Mouse (Mus musculus): ENCODE measurements around the gene Tcaf2. TPM values are rescaled to one million over a fixed set of nuclear protein-coding genes. Genes with fewer than 3 reads are reported as not detected.

Tcaf2 gene
- total and polyA plus RNA-seq, 2 experiments from 2014 or later = 1.2 to 2.0 TPM

- Histone ChIP-seq H3K27ac (ENCODE audit: low read depth, low read length) (no peak overlapping the region), H3K4me2 (ENCODE audit: low read depth) (no peak overlapping the region), H3K9me3 (ENCODE audit: low read length) (no peaks in the 10 kb centered on the region), H3K36me3 (ENCODE audit: insufficient read depth) (no peaks in the 10 kb centered on the region), H3K9ac (no peak overlapping the region), H3K4me1 (ENCODE audit: insufficient read depth) (no peaks in the 10 kb centered on the region), H3K4me3 (ENCODE audit: low read depth, low read length) (no peak overlapping the region), H3K27me3 (ENCODE audit: insufficient read depth, low read length) (no peaks in the 10 kb centered on the region)
- DNase-seq (no peak), ATAC-seq (no peak)
- no peak for TF ChIP-seq CTCF (IDR thresholded peaks at IDR 0.05; ENCODE audit: low read depth)
- 78% methylated on average over 4 of the region's 4 CpGs for WGBS
Observed at GRCm38 (mm10) chr6:42610954-42611522, 34.0 kb downstream of the Tcaf2 start.

DNA sequence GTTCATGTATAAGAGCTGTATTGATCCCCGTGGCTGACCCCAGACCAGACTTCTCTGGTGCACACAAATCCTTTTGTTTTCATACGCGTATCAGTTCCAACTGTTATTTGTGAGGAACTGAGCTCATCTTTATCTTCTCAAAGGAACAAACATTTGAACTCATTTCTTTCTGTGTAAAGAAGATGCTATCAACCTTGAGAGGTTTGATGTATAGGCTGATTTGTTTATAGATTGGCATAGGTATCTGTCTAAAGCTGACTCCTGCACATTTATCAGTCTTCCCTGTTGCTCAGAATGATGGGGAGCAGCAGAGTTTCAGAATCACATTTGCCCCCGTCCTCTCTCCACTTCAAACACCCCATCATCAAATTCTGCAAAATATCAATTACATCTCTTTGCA, 47.5 kb downstream of the Tcaf2 start, which contains the start of gene Tcaf3:
Tcaf3 (minus strand) TSS at position 101 of the 400 bp plus-strand sequence.
- no peaks in the 10 kb centered on the region for H3K4me1 ChIP-seq (ENCODE audit: insufficient read depth)
- TF ChIP-seq CTCF (IDR thresholded peaks at IDR 0.05; ENCODE audit: low read depth) = no peak

GRCm38 (mm10) chr6:42593138-42593882, 51.7 kb downstream of the Tcaf2 start:
- H3K27me3 ChIP-seq (ENCODE audit: insufficient read depth, low read length) = no peaks in the 10 kb centered on the region
- H3K27ac ChIP-seq (ENCODE audit: low read depth, low read length) = no peak overlapping the region
- DNase-seq (no peak), ATAC-seq (no peak)
- no peaks in the 10 kb centered on the region for H3K9me3 ChIP-seq (ENCODE audit: low read length)
- no peak overlapping the region for H3K4me2 ChIP-seq (ENCODE audit: low read depth)
- no peaks in the 10 kb centered on the region for H3K4me1 ChIP-seq (ENCODE audit: insufficient read depth)
- H3K36me3 ChIP-seq (ENCODE audit: insufficient read depth) = no peaks in the 10 kb centered on the region
- H3K4me3 ChIP-seq (ENCODE audit: low read depth, low read length) = no peak overlapping the region
- 56% methylated on average over 17 of the region's 17 CpGs for WGBS
- no peak overlapping the region for H3K9ac ChIP-seq
- TF ChIP-seq CTCF (IDR thresholded peaks at IDR 0.05; ENCODE audit: low read depth) = no peak

More for the DNA sequence above, 47.5 kb downstream of the Tcaf2 start, which contains the start of gene Tcaf3:
- Histone ChIP-seq H3K4me3 (ENCODE audit: low read depth, low read length) (no peak within 1 kb of the TSS), H3K9ac (no peak within 1 kb of the TSS), H3K4me2 (ENCODE audit: low read depth) (no peak within 1 kb of the TSS), H3K36me3 (ENCODE audit: insufficient read depth) (no peaks in the 10 kb centered on the region), H3K27ac (ENCODE audit: low read depth, low read length) (no peak within 1 kb of the TSS), H3K9me3 (ENCODE audit: low read length) (no peaks in the 10 kb centered on the region), H3K27me3 (ENCODE audit: insufficient read depth, low read length) (no peaks in the 10 kb centered on the region)
- ATAC-seq (no peak), DNase-seq (no peak)
- 74% methylated on average over 4 of the region's 4 CpGs for WGBS

- WGBS = 83% methylated on average over 5 of the region's 5 CpGs
- Histone ChIP-seq H3K4me2 (ENCODE audit: low read depth) (no peak overlapping the region), H3K36me3 (ENCODE audit: insufficient read depth) (no peaks in the 10 kb centered on the region), H3K27ac (ENCODE audit: low read depth, low read length) (no peak overlapping the region), H3K9ac (no peak overlapping the region), H3K4me1 (ENCODE audit: insufficient read depth) (no peaks in the 10 kb centered on the region), H3K4me3 (ENCODE audit: low read depth, low read length) (no peak overlapping the region), H3K27me3 (ENCODE audit: insufficient read depth, low read length) (no peaks in the 10 kb centered on the region), H3K9me3 (ENCODE audit: low read length) (no peaks in the 10 kb centered on the region)
- ATAC-seq (no peak), DNase-seq (no peak)
- 0 out of 2 replicates have a peak, but pooled peaks have one; percentile 12 for TF ChIP-seq CTCF (IDR thresholded peaks at IDR 0.05; ENCODE audit: low read depth)
Observed at GRCm38 (mm10) chr6:42586569-42586968, 58.5 kb downstream of the Tcaf2 start.

DNA sequence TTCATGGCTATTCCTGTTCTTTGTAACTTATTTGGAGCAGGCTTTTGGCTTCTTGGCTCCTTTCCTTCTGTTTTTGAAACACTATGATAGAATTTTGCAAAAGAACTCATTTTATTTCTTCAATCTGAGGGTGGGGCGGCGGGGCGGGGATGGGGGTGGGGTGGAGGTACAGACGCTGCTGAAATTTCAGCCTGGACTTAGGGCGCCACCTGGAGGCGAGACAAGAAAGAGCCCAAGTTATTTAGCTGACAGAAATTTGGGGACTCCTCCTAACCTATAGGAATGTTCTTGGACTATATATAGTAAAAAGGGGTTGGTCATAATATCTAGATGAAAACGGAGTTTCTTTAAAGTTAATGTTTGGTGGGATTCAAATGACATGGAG, 61.6 kb downstream of the Tcaf2 start:
- H3K4me3 ChIP-seq (ENCODE audit: low read depth, low read length) = no peak overlapping the region
- WGBS = 2% methylated on average over 7 of the region's 7 CpGs
- H3K27me3 ChIP-seq (ENCODE audit: insufficient read depth, low read length) = no peaks in the 10 kb centered on the region
- no peaks in the 10 kb centered on the region for H3K4me1 ChIP-seq (ENCODE audit: insufficient read depth)
- ATAC-seq (peak; percentile 29; the same call in 1 of the 2 replicates), DNase-seq (peak; percentile 64)
- H3K27ac ChIP-seq (ENCODE audit: low read depth, low read length) = no peak overlapping the region
- TF ChIP-seq CTCF (IDR thresholded peaks at IDR 0.05; ENCODE audit: low read depth) = peak; percentile 59
- no peaks in the 10 kb centered on the region for H3K9me3 ChIP-seq (ENCODE audit: low read length)
- H3K36me3 ChIP-seq (ENCODE audit: insufficient read depth) = no peaks in the 10 kb centered on the region
- H3K9ac ChIP-seq = no peak overlapping the region
- no peak overlapping the region for H3K4me2 ChIP-seq (ENCODE audit: low read depth)

GRCm38 (mm10) chr6:42582741-42583487, 62.1 kb downstream of the Tcaf2 start:
- Histone ChIP-seq H3K9ac (no peak overlapping the region), H3K27me3 (ENCODE audit: insufficient read depth, low read length) (no peaks in the 10 kb centered on the region), H3K9me3 (ENCODE audit: low read length) (no peaks in the 10 kb centered on the region), H3K27ac (ENCODE audit: low read depth, low read length) (no peak overlapping the region), H3K4me3 (ENCODE audit: low read depth, low read length) (no peak overlapping the region), H3K4me2 (ENCODE audit: low read depth) (no peak overlapping the region), H3K36me3 (ENCODE audit: insufficient read depth) (no peaks in the 10 kb centered on the region), H3K4me1 (ENCODE audit: insufficient read depth) (no peaks in the 10 kb centered on the region)
- WGBS = 68% methylated on average over 9 of the region's 9 CpGs
- TF ChIP-seq CTCF (IDR thresholded peaks at IDR 0.05; ENCODE audit: low read depth) = no peak
- no peak for ATAC-seq
- no peak for DNase-seq

GRCm38 (mm10) chr6:42578678-42579077, 66.4 kb downstream of the Tcaf2 start:
- H3K27ac ChIP-seq (ENCODE audit: low read depth, low read length) = no peak overlapping the region
- WGBS = 86% methylated on average over 4 of the region's 4 CpGs
- ATAC-seq (no peak), DNase-seq (no peak)
- H3K4me2 ChIP-seq (ENCODE audit: low read depth) = no peak overlapping the region
- no peak overlapping the region for H3K9ac ChIP-seq
- no peak for TF ChIP-seq CTCF (IDR thresholded peaks at IDR 0.05; ENCODE audit: low read depth)
- H3K9me3 ChIP-seq (ENCODE audit: low read length) = no peaks in the 10 kb centered on the region
- no peak overlapping the region for H3K4me3 ChIP-seq (ENCODE audit: low read depth, low read length)
- no peaks in the 10 kb centered on the region for H3K4me1 ChIP-seq (ENCODE audit: insufficient read depth)
- no peaks in the 10 kb centered on the region for H3K27me3 ChIP-seq (ENCODE audit: insufficient read depth, low read length)
- no peaks in the 10 kb centered on the region for H3K36me3 ChIP-seq (ENCODE audit: insufficient read depth)

Data from forebrain, postnatal 0 days (tissue).